Mouse (Mus musculus) telencephalon, adult 2 months (tissue): ENCODE results near the gene Ppp4r3a.

Experiments
- DNase-seq: peaks from one replicate; pipeline ENCODE4 v3.0.0-alpha.2; 2011; ENCODE audit warnings: low read depth, low spot score

The Ppp4r3a gene

GRCm38 (mm10) chr12:100993146-100993545, 90.4 kb downstream of the Ppp4r3a start:
- no peak for DNase-seq

DNA sequence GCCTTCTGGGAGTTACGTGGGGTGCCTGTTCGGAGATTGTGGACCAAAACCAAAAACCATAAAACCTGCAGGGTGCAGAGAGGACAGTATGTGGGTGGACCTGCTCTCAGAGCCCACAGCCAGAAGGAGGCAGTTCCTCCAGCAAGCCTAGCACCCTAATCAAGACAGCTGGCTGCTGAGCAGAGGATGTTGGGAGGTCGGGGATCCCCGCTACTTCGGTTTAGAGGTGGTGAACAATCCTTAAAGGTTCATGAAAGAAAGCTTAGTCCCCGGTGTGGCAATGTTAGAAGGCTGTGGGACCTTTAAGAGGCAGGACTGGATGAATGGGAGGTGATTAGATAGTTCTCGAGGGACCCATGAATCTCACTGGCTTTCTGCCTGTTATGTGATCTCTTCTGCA, 91.0 kb downstream of the Ppp4r3a start:
- DNase-seq = no peak

GRCm38 (mm10) chr12:100991119-100991518, 92.4 kb downstream of the Ppp4r3a start:
- no peak for DNase-seq

- DNase-seq = no peak
These were observed 93.2 kb downstream of the Ppp4r3a start for GRCm38 (mm10) chr12:100990291-100990690.

- DNase-seq = no peak
These were observed 93.7 kb downstream of the Ppp4r3a start for GRCm38 (mm10) chr12:100989780-100990288.
